Mouse (Mus musculus): Measurements from ENCODE around the gene Eps8.

Gene Eps8

GRCm38 (mm10) chr6:137664936-137665335, 10.3 kb upstream of the Eps8 start:
- WGBS: 54% methylated on average over 3 of the region's 3 CpGs

GRCm38 (mm10) chr6:137661583-137662365, 7.1 kb upstream of the Eps8 start:
- WGBS: 69% methylated on average over 23 of the region's 23 CpGs

- WGBS: 63% methylated on average over 12 of the region's 12 CpGs
Observed at GRCm38 (mm10) chr6:137658426-137659088, 3.9 kb upstream of the Eps8 start.

GRCm38 (mm10) chr6:137657203-137657602, 2.5 kb upstream of the Eps8 start:
- WGBS: 75% methylated on average over 6 of the region's 6 CpGs

- WGBS: 26% methylated on average over 7 of the region's 7 CpGs
Observed at GRCm38 (mm10) chr6:137649528-137649927, 5.1 kb downstream of the Eps8 start.

- WGBS: under 1% methylated on average over 51 of the region's 51 CpGs
Observed at GRCm38 (mm10) chr6:137649068-137649480, 5.6 kb downstream of the Eps8 start.

- WGBS: 1% methylated on average over 58 of the region's 59 CpGs
Observed at GRCm38 (mm10) chr6:137648110-137649067, 6.3 kb downstream of the Eps8 start.

GRCm38 (mm10) chr6:137647646-137648045, 7.0 kb downstream of the Eps8 start:
- WGBS: 11% methylated on average over 10 of the region's 10 CpGs

- 74% methylated on average over 2 of the region's 2 CpGs for WGBS
Observed at GRCm38 (mm10) chr6:137646726-137647125, 8.0 kb downstream of the Eps8 start.

- 91% methylated on average over 5 of the region's 5 CpGs for WGBS
Observed at GRCm38 (mm10) chr6:137644893-137645292, 9.8 kb downstream of the Eps8 start.

- 77% methylated on average over 4 of the region's 4 CpGs for WGBS
Observed at GRCm38 (mm10) chr6:137643814-137644213, 10.9 kb downstream of the Eps8 start.

GRCm38 (mm10) chr6:137641642-137642041, 13.0 kb downstream of the Eps8 start:
- WGBS: 100% methylated on average over 1 of the region's 1 CpGs

- 92% methylated on average over 11 of the region's 11 CpGs for WGBS
Observed at GRCm38 (mm10) chr6:137638834-137639567, 15.7 kb downstream of the Eps8 start.

GRCm38 (mm10) chr6:137637443-137637842, 17.2 kb downstream of the Eps8 start:
- 68% methylated on average over 7 of the region's 7 CpGs for WGBS

- WGBS: 83% methylated on average over 5 of the region's 5 CpGs
Observed at GRCm38 (mm10) chr6:137636131-137636530, 18.5 kb downstream of the Eps8 start.

GRCm38 (mm10) chr6:137633626-137634025, 21.1 kb downstream of the Eps8 start:
- 66% methylated on average over 4 of the region's 4 CpGs for WGBS

GRCm38 (mm10) chr6:137633121-137633520, 21.6 kb downstream of the Eps8 start:
- WGBS: 87% methylated on average over 8 of the region's 8 CpGs

GRCm38 (mm10) chr6:137630387-137630786, 24.3 kb downstream of the Eps8 start:
- WGBS: 93% methylated on average over 13 of the region's 13 CpGs

GRCm38 (mm10) chr6:137629603-137630231, 25.0 kb downstream of the Eps8 start:
- 65% methylated on average over 13 of the region's 13 CpGs for WGBS

- WGBS: 96% methylated on average over 6 of the region's 6 CpGs
Observed at GRCm38 (mm10) chr6:137628715-137629114, 26.0 kb downstream of the Eps8 start.

- WGBS: 62% methylated on average over 2 of the region's 2 CpGs
Observed at GRCm38 (mm10) chr6:137621021-137621420, 33.7 kb downstream of the Eps8 start.

All from cerebral cortex, adult 2 months (tissue).